Mouse (Mus musculus) lung, embryonic 14.5 days (tissue): Measurements from ENCODE around the gene Capn5. TPM values are rescaled to one million over a fixed set of nuclear protein-coding genes. Genes with fewer than 3 reads are reported as not detected.

Source experiments
- ATAC-seq: fragments of 200-750 bp; cut with Nextera tagmentation; 2 replicates; pipeline ENCODE4 v1.8.0; 2017; ENCODE audit warnings: mild to moderate bottlenecking, moderate TSS enrichment, moderate library complexity; ENCODE audit not compliant: insufficient read depth
- DNase-seq: peaks from one replicate; pipeline ENCODE4 v3.0.0-alpha.2; 2015
- H3K27ac ChIP-seq: fragments of 300-500 bp; sonication (generic); 2 replicates; pipeline ENCODE4 v1.5.1; 2014; ENCODE audit warnings: low read depth, mild to moderate bottlenecking, moderate library complexity
- H3K27me3 ChIP-seq: fragments of 300-500 bp; sonication (generic); 2 replicates; pipeline ENCODE4 v1.6.1; 2014; ENCODE audit warnings: low read length, control low read depth; ENCODE audit not compliant: insufficient read depth
- H3K36me3 ChIP-seq: fragments of 300-500 bp; sonication (generic); 2 replicates; pipeline ENCODE4 v1.6.1; 2014; ENCODE audit warnings: control low read depth; ENCODE audit not compliant: insufficient read depth
- H3K4me1 ChIP-seq: fragments of 300-500 bp; sonication (generic); 2 replicates; pipeline ENCODE4 v1.6.1; 2014; ENCODE audit warnings: antibody characterized with exemption, control low read depth; ENCODE audit not compliant: insufficient read depth
- H3K4me2 ChIP-seq: fragments of 300-500 bp; sonication (generic); 2 replicates; pipeline ENCODE4 v1.6.1; 2014; ENCODE audit warnings: mild to moderate bottlenecking
- H3K4me3 ChIP-seq: fragments of 300-500 bp; sonication (generic); 2 replicates; pipeline ENCODE4 v1.5.1; 2014; ENCODE audit warnings: low read depth, low read length
- H3K9ac ChIP-seq: fragments of 300-500 bp; sonication (generic); 2 replicates; pipeline ENCODE4 v1.6.1; 2014
- H3K9me3 ChIP-seq: fragments of 300-500 bp; sonication (generic); 2 replicates; pipeline ENCODE4 v1.6.1; 2016; ENCODE audit warnings: low read depth, low read length, control low read depth
- CTCF ChIP-seq: IDR thresholded peaks from 2 replicates; pipeline ENCODE4 v1.5.1; 2016; ENCODE audit warnings: antibody characterized with exemption, low read depth
- WGBS: fragments of 180-500 bp; shearing (Covaris S2); extraction: QIAGEN DNeasy Blood & Tissue Kit; methylation state at CpG from one replicate; pipeline ENCODE4 v1.1.7; 2014; 5-methylcytosine and 5-hydroxymethylcytosine counted together
- polyA plus RNA-seq: library from polyadenylated mRNA; unstranded; fragments of >200 nt; fragmentation: Nextera tagmentation; extraction: Ambion mirVana; gene quantifications from 2 replicates; pipeline ENCODE4 v1.2.1, GENCODE M21; 2014

Gene Capn5
- polyA plus RNA-seq, 1 experiment from 2014 or later: 4.5 TPM

GRCm38 (mm10) chr7:98077453-98077852 lies 100.6 kb downstream of the Capn5 start:
- Histone ChIP-seq H3K4me3 (no peak overlapping the region), H3K9me3 (no peaks in the 10 kb centered on the region), H3K27me3 (no peaks in the 10 kb centered on the region), H3K4me2 (no peak overlapping the region), H3K36me3 (no peaks in the 10 kb centered on the region), H3K27ac (no peak overlapping the region), H3K4me1 (0 out of 2 replicates have a peak, but pooled peaks cover 1% of the 10 kb centered on the region), H3K9ac (no peak overlapping the region)
- ATAC-seq: no peak
- no peak for DNase-seq
- 75% methylated on average over 11 of the region's 11 CpGs for WGBS
- no peak for TF ChIP-seq CTCF

- peak; percentile 99 for TF ChIP-seq CTCF
- no peaks in the 10 kb centered on the region for H3K27me3 ChIP-seq
- no peak overlapping the region for H3K4me2 ChIP-seq
- ATAC-seq (peak; percentile 53; the same call in 1 of the 2 replicates), DNase-seq (peak; percentile 94)
- H3K36me3 ChIP-seq: no peaks in the 10 kb centered on the region
- H3K4me3 ChIP-seq: no peak overlapping the region
- H3K9me3 ChIP-seq: no peaks in the 10 kb centered on the region
- 24% methylated on average over 5 of the region's 5 CpGs for WGBS
- H3K27ac ChIP-seq: no peak overlapping the region
- H3K4me1 ChIP-seq: no peaks in the 10 kb centered on the region
- no peak overlapping the region for H3K9ac ChIP-seq
These were observed 106.5 kb downstream of the Capn5 start for GRCm38 (mm10) chr7:98071620-98072019.

Other genes with a start within 250 kb of the Capn5 start
- gene Myo7a, start 58.8 kb downstream of the Capn5 start, polyA plus RNA-seq: 15.0 and 15.3 TPM in 2 replicates
- 0.33 TPM in 1 of 2 replicates, not detected in the other for gene Omp, start 32.8 kb downstream of the Capn5 start, polyA plus RNA-seq
- not detected in 2 replicates for gene B3gnt6, start 21.2 kb upstream of the Capn5 start, polyA plus RNA-seq
- gene Acer3, start 142.9 kb upstream of the Capn5 start, polyA plus RNA-seq: 22.2 and 27.9 TPM in 2 replicates
- gene Tsku, start 183.1 kb upstream of the Capn5 start, polyA plus RNA-seq: 13.8 and 15.9 TPM in 2 replicates